Mouse (Mus musculus): Measurements from ENCODE around the gene Olfr1130.
"Not testable (repeated sequence)": the region's sequence is repeated elsewhere in the genome, so short reads cannot be mapped to it uniquely, and the experiment has no call there.

Gene Olfr1130

GRCm38 (mm10) chr2:87605912-87606311, at the start of gene Olfr1130:
Gene Olfr1130, plus strand, starts transcription at chr2:87606212.
- DNase-seq (ENCODE audit: inconsistent ontology term), result not testable (repeated sequence)

- DNase-seq (ENCODE audit: inconsistent ontology term), result not testable (repeated sequence)
These were observed 32.4 kb upstream of the Olfr1130 start, which contains the start of gene Olfr1129 for GRCm38 (mm10) chr2:87573602-87574001. Gene Olfr1129, plus strand, starts transcription at chr2:87573902.

- DNase-seq (ENCODE audit: inconsistent ontology term), result no peak
These were observed 20.8 kb downstream of the Olfr1130 start, which contains the start of gene Olfr1131 for GRCm38 (mm10) chr2:87626804-87627203. Gene Olfr1131, plus strand, starts transcription at chr2:87627104.

GRCm38 (mm10) chr2:87637435-87637834, 31.4 kb downstream of the Olfr1130 start, which contains the start of gene Olfr1132:
Gene Olfr1132, minus strand, starts transcription at chr2:87637535.
- DNase-seq (ENCODE audit: inconsistent ontology term), result no peak

GRCm38 (mm10) chr2:87642441-87642840, 36.4 kb downstream of the Olfr1130 start:
- no peak for DNase-seq (ENCODE audit: inconsistent ontology term)

GRCm38 (mm10) chr2:87647274-87647673, 41.3 kb downstream of the Olfr1130 start, which contains the start of gene Olfr1133:
Gene Olfr1133, minus strand, starts transcription at chr2:87647374.
- no peak for DNase-seq (ENCODE audit: inconsistent ontology term)

GRCm38 (mm10) chr2:87658360-87658759, 52.3 kb downstream of the Olfr1130 start, which contains the start of gene Olfr1134:
Gene Olfr1134, minus strand, starts transcription at chr2:87658460.
- no peak for DNase-seq (ENCODE audit: inconsistent ontology term)
